Mouse (Mus musculus) liver, embryonic 14 days (tissue): ENCODE measurements around the gene Mrps18c. TPM values are rescaled to one million over a fixed set of nuclear protein-coding genes. Genes with fewer than 3 reads are reported as not detected.

Experiments used
- polyA plus RNA-seq: library from polyadenylated mRNA; depleted of rRNA; stranded (reverse); fragments of >200 nt; gene quantifications from 2 replicates; pipeline ENCODE4 v1.2.3, GENCODE M21; 2012; rRNA removed

Gene Mrps18c
- 54.6 and 55.4 TPM in 2 replicates for polyA plus RNA-seq

DNA sequence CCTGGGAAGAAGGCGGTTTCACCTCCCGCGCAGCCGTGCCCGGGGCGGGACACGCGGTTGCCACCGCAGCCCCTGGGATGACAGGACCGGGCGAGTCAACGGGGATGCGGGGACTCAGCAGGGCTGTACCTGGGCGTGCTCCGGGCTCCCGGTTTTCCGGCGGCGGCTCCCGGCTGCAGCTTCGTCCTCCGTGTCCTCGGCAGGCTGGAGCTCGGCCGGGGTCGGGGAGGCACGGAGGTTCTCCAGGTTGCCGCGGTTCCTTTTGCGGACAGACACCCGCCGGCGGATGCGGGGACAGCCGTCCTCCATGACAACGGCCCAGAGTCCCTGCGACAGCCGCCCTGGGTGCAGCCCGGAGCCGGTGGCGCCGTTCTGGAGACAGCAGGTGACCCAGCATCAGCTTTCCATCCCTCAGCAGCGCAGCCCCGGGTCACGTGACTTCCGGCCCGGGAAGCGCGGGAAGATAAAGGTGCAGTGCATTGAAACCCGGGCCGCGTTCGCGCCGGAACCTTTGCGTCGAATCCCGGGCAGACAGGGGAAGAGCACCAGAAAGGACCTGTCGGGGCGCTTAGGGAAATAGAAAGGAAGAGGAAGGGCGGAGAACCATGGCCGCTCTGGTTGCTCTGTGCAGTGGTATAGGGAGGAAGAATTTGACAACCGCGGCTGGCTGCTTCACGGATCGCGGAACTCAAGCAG, at the start of gene Mrps18c, which contains the start of gene Helq:
Gene Mrps18c (plus strand): TSS at position 463 of the 696 bp plus-strand sequence.
Gene Helq (minus strand): TSS at position 434 of the 696 bp plus-strand sequence.

DNA sequence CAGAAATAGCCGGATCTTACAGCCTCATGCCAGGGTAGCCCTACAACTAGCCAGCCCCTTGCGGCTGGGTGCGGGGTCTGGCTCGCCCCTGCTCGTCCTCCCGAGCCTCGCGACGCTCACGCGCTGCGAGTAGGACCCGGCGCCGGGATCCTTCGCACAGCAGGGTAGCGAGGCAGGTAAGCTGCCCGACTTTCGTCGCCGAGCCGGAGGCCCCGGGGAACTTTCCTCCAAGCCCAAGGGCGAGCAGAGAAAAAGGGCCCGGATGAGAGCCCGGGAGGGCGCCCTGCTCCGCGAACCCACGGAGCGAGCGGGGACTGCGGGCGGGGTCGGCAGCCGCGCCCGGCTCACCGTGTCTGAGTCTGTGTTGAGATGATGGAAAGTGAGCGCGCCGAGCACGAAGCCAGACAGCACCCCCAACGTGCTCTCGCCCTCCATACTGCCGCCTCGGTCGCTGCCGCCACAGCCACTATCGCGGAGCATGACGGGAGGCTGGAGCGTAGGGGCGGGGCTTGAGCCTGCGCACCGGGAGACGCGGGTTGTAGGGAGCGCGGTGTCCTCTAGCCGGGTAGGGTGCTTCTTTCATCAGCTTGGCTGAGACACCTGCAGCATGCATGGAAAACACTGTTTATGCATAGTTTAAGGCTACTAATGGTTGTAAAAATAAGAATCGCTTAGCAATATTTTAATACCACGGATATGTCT, 22.2 kb downstream of the Mrps18c start, which contains the start of gene Abraxas1:
Gene Abraxas1 (minus strand): TSS at position 483 of the 702 bp plus-strand sequence.

DNA sequence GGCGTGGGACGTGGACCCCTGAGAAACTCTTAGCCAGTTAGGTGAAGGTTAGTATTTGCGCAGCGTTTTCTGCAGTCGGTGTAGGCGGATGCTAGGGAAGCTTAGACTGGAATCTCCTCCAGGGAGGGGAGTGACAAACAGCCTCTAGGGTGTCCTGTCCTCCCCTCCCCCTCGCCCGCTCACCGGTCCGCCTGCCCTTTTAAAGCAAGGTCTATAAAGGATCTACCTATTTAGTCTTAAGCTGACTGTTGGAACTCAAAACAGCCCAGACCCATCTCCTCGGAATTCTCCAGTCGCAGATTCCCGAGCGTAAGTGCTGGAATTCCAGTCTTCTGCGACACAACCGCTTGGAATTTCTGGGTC, 47.0 kb downstream of the Mrps18c start, which contains the start of gene Gpat3:
Gene Gpat3 (plus strand): TSS at position 229 of the 363 bp plus-strand sequence.

Other genes with a start within 250 kb of the Mrps18c start
- 60.6 and 88.5 TPM in 2 replicates for gene Plac8, start 226.4 kb upstream of the Mrps18c start, polyA plus RNA-seq
- gene Coq2, start 123.5 kb upstream of the Mrps18c start, polyA plus RNA-seq = 24.3 and 26.8 TPM in 2 replicates
- 1.4 and 1.7 TPM in 2 replicates for gene Hpse, start 78.9 kb upstream of the Mrps18c start, polyA plus RNA-seq
- gene Helq, start within 50 bp of the Mrps18c start, polyA plus RNA-seq = 12.9 and 16.9 TPM in 2 replicates
- gene Abraxas1, start 22.3 kb downstream of the Mrps18c start, polyA plus RNA-seq = 11.8 and 13.1 TPM in 2 replicates
- 0.76 and 0.95 TPM in 2 replicates for gene Gpat3, start 47.1 kb downstream of the Mrps18c start, polyA plus RNA-seq